Mouse (Mus musculus) frontal cortex, postnatal 36 days (tissue): ENCODE measurements around the gene Gm4763.
"Not testable (repeated sequence)": the region's sequence is repeated elsewhere in the genome, so short reads cannot be mapped to it uniquely, and the experiment has no call there.

ENCODE experiments used
- DNase-seq, 2 experiments: peaks; one replicate each; pipeline ENCODE4 v3.0.0; 2022; ENCODE audit warnings: low spot score in 2 of 2

The Gm4763 gene

GRCm38 (mm10) chr7:24726808-24727207, at the start of gene Gm4763:
Gm4763 (minus strand) TSS chr7:24726908.
- DNase-seq = not testable (repeated sequence)

GRCm38 (mm10) chr7:24776145-24776544, 49.4 kb upstream of the Gm4763 start:
- no peak for DNase-seq

DNA sequence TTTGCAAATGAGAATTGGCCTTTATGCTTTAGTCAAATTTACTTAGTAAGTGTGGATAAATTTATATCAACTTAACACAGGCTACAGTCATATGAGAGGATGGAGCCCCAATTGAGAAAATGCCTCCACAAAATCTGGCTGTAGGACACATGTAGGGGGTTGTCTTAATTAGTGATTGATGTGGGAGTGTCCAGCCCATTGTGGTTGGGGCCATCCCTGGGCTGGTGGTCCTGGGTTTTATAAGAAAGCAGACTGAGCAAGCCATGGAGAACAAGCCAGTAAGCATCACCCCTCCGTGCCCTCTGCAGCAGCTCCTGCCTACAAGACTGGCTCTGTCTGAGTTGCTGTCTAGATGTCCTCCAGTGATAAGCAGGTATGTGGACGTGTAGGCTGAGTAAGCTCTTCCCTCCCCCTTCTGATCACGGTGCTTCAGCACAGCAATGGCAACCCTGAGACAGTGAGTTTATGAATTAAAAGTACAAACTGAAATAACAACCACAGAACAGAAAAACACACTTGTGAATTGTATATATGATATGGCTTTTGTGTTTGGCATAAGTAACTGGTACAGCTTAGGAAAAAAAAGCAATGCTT, 47.3 kb upstream of the Gm4763 start:
- DNase-seq = no peak

GRCm38 (mm10) chr7:24771361-24771760, 44.7 kb upstream of the Gm4763 start:
- no peak for DNase-seq

DNA sequence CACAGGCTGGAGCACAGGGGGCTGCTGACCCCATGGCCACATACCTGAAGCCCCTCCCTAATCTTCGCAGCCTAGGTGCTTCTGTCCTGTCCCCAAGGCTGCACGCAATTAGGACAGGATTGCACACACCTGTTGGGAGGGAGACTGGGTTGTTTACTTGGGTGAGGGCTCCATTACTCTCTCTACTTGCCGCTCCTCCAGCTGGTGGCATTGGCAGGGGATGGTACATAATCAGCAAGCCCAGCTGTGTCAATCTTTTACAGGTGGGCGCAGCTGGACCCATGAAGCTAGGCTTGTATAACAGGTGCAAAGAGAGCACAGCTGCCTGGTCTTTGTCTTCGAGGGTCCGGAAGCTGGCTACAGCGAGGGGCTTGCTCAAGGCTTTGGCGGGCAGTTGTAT, 35.9 kb upstream of the Gm4763 start:
- no peak for DNase-seq

- no peak for DNase-seq
Measured at GRCm38 (mm10) chr7:24761161-24761560, 34.5 kb upstream of the Gm4763 start.

DNA sequence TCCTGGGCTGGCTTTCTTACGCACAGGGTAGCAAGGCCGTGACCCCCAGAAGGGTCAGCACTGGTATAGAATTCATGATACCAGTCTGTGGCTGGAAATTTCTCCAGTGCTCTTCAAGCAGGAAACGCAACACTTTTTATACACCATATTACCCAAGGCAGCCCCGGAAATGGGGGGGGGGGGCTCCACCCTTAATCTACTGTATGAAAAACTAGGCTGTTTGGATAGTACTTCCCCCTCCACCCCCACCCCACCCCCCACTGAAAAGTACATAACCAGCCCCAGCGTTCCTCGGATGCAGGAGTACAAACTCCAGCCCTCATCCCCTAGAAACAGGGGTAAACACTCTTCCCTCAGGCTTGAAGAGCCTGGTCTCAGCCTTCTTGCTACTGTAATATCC, 33.5 kb upstream of the Gm4763 start, which contains the start of gene Cd177:
Gene Cd177 (minus strand): TSS at position 101 of the 400 bp plus-strand sequence.
- DNase-seq = no peak

DNA sequence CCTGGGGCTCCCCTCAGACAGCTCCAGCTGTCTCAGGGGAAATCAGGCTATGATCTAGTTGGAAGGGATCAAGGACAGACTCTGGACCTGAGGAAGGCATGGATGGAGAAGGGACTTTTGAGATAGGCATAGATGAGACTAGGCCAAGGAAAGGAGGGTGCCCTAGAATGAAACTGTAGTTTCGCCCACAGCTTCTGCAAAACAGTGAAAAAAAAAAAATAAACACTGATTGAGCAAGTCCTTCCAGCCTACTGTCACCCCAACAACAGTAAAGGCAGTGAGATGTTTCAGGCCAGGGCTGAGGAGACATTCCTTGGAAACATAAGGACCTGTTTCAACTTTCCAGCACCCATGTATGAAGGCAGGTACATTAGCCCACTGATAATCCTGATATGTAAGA, 31.8 kb upstream of the Gm4763 start:
- DNase-seq = no peak

GRCm38 (mm10) chr7:24753476-24753875, 26.8 kb upstream of the Gm4763 start:
- DNase-seq = no peak

DNA sequence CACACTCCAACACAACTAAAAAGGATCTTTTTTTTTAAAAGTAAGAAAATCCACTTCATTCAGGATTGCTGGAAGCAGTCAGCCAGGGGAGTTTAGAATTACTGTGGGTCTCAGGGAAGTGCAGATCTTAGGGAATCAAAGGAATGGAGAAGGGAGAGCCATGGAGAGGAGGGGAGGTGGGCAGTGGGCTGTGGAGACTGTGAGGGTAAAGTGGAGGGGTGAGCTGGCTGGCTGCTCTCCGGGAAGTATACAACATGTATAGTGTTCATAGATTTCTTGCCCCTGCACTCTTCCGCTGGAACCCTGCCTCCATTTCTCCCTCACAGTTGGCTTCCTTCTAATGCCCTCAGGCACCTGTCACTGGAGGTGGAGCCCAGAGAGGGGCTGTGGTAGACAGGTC, 24.9 kb upstream of the Gm4763 start:
- DNase-seq = no peak

- no peak for DNase-seq
Measured at GRCm38 (mm10) chr7:24750695-24751094, 24.0 kb upstream of the Gm4763 start.

GRCm38 (mm10) chr7:24735970-24736670, 9.4 kb upstream of the Gm4763 start:
- no peak for DNase-seq

GRCm38 (mm10) chr7:24715039-24715438, 11.7 kb downstream of the Gm4763 start:
- no peak for DNase-seq

GRCm38 (mm10) chr7:24708832-24709292, 17.8 kb downstream of the Gm4763 start, which contains the start of gene BC049730:
BC049730 (plus strand) TSS chr7:24709242.
- no peak for DNase-seq

GRCm38 (mm10) chr7:24702841-24703240, 23.9 kb downstream of the Gm4763 start:
- not testable (repeated sequence) for DNase-seq

GRCm38 (mm10) chr7:24697891-24698290, 28.8 kb downstream of the Gm4763 start:
- not testable (repeated sequence) for DNase-seq

DNA sequence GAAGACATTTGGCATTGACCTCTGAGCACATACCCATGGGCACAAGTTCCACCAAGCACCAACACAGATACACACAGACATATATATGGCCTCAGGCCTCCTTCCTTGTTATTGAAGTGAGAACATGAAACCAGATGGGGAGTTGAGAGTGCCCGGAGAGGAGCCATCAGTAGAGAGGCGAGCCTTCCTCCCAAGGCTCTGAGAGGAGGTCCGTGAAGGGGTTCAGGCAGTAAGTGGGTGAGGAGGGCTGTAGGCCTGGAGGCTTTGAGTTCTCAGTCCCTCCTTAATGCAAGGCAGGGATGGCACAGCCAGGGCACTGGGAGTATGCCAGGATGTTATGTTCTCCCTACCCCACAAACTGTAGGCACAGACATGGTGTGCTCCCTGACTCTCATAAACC, 34.0 kb downstream of the Gm4763 start:
- DNase-seq = not testable (repeated sequence)

GRCm38 (mm10) chr7:24687519-24687918, 39.2 kb downstream of the Gm4763 start:
- DNase-seq = not testable (repeated sequence)

DNA sequence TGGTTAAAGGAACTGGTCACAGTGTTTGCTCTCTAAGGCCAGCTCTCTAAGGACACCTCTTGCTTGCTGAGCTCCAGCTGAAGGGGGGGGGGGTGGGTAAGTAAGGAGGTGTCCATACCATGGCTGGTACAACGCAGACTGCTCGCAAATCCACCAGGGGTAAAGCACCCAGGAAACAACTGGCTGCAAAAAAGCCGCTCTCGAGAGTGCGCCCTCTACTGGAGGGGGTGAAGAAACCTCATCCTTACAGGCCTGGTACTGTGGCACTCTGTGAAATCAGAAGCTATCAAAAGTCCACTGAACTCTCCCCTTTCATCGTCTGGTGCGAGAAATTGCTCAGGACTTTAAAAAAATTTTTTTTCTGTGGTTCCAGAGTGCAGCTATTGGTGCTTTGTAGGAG, 42.6 kb downstream of the Gm4763 start:
- not testable (repeated sequence) for DNase-seq

GRCm38 (mm10) chr7:24676575-24676974, 50.1 kb downstream of the Gm4763 start, which contains the start of gene Tex101:
Tex101 (minus strand) TSS chr7:24676675.
- DNase-seq = no peak

DNA sequence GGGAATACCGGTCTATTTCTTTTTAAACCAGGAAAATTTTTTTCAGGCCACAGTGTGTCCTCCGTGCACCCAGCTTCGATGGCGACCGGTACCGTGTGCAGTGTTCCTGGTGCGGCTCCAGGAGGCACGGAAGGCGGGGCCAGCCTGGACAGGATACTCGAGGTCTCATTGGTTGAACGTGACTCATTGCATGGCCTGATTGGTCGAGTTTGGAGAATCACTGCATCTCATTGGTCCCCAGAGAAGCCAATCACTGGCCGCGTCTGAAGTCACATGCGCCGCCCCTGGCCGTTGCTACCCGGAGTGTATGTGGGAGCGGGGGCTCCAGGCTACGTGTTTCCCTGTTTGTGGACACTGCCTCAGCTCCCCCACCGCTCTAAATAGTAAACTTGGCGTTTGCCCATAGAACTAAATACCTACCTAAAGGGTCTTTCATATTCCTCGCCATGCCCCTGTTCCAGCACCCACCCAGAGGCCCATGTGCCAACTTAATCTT, 54.7 kb downstream of the Gm4763 start:
- DNase-seq = no peak
